Mouse (Mus musculus) liver, embryonic 14.5 days (tissue): ENCODE measurements around the gene Lims1.

ENCODE experiments used
- CTCF ChIP-seq: IDR thresholded peaks from 2 replicates; pipeline ENCODE4 v1.5.1; 2016; ENCODE audit warnings: antibody characterized with exemption, low read depth, control low read depth
- EP300 ChIP-seq: IDR thresholded peaks from 2 replicates; pipeline ENCODE4 v1.6.1; 2016; ENCODE audit warnings: antibody characterized with exemption, low read depth

DNA sequence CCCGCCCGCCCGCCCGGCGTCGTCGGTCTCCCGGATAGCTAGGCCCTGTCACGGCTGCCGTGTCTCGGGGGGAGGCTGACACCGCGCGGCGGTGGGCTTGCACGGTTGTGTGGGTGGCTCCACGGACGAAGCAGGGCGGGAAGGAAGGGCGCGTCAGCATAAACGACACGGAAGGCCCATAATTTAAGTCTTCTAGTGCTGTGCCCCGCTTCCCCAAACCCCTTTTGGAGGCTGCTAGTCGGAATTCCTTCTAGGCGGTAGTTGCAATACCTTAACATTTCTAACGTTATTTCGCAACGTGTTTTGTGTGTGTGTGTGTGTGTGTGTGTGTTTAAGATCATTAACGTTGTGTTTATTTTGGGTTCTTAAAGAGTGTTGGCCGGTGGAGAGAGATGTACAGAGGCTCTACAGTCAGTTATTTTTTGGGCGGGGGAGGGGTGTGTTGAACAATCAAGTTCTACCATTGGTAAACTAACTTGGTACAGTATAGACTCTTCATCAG, 124.1 kb downstream of the Lims1 start:
- no peak for TF ChIP-seq CTCF
- no peak for TF ChIP-seq EP300
